Mouse (Mus musculus): ENCODE measurements around the gene Elf2.

The Elf2 gene

DNA sequence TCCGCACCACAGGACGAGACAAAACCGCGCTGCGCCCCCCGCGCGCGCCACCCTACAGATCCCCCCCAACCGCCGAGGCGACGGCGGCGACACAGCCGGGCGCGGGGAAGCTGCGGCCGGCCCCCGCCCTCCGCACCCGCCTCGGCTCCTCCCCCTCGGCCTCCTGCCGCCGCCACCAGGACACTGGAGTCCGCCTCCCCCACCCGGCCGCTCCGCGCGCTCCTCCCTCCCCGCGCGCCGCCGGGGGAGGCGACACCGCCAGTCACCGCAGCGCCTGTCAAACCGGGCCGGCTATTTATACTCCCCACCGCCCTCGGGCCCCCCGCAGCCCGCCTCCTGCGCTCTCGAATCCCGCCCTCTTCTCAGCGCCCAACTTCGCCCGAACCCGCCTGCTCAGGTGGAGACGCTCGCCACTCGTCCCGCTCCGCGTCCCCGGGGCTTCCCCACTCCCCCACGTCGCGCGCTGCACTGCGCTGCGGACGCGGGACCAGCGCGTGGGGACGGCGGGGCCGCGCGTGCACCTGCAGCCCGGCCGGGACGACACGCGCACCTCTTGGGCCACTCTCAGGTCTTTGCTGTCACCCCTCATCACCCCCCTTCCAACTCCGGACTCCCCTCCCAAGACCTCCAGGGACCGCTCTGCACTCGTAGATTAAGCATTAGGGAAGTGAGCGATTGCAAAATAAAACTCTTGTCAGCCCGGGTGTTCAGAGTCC lies at the start of gene Elf2:
Elf2 (minus strand) TSS at position 112 of the 716 bp plus-strand sequence.
- DNase-seq (ENCODE audit: extremely low spot score, low read depth, low spot score) = no peak

DNA sequence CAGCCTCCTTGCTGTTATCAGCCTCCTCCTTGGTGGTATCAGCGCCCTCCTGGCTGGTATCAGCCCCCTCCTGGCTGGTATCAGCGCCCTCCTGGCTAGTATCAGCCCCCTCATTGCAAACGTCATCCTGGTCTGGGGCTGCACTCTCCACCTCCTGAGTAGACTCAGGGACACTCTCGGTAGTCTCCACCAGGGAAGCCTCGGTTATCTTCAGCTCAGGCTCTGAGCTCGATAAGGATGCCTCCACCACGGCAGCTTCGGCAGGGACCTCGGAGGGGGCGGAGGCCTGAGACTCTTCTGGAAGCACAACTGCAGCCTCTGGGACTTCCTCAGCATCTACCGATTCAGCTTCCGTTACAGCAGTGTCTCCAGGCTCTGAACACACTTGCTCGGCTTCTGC lies 48.4 kb upstream of the Elf2 start:
- no peak for DNase-seq (ENCODE audit: extremely low spot score, low read depth, low spot score)

DNA sequence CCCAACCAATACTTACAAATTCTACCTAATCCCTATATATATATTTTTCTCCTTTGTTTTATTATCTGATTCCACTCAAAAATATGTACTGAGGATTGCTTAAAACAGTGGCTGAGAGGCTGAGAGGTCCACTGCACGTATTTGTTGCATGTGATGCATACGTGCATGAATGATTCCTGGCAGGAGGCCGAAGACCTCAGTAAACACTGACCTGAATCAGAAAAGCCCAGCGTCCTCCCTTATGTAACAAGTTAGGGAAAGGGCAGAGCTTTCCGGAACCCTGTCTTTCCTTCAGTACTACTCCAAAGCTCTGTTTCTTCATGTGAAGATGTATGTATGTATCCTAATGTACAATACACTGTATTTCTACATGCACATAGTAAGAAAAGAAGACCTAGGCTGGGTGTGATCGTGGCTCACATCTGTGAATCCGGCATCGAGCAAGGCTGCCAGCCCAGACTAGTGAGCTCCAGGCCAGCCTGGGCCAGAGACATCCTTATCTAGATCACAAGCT lies 47.5 kb upstream of the Elf2 start:
- no peak for DNase-seq (ENCODE audit: extremely low spot score, low read depth, low spot score)

DNA sequence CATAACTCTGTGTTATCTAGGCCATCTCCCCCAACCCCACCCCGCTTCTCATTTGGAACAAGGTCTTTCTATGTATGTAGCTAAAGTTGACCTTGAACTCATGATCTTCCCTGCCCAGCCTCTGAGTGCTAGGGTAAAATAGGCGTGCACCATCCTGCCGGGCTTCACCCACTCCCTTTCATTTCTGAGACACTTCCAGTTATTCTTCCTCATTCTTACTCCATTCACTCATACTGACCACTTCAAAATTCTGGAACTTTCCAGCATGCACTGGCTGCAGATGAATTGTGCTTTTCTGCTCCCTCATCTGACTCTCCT lies 46.6 kb upstream of the Elf2 start:
- DNase-seq (ENCODE audit: extremely low spot score, low read depth, low spot score) = no peak

DNA sequence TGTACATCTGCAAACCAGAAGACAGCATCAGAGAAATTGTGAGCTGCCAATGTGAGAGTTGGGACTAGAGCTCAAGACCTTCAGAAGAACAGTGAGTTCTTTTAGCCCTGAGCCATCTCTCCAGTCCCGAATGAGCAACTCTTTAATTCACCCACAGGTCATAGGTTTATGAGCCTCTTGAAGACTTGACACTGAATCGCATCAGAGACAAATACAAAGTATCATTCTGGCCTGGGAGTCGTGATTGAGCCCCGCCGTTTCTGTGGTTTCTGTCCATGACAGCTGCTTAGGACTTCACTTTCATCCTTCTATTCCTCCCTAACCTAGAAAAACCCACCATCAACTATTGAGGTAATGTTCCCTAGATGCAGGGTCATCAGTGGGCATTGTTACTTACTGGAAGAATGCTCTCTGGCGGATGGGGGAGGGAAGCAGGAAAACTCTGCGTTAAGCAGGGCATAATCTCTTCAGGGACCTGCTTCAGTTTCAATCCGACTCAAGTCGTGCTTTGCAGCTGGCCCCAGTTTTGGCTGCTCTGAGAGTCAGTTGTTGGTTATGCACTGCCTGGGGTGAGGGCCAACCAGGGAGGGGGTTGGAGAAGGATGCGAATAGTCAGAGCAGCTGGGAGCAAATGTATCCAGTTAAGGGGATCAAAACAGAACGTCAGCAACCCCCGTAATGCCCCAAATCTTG lies 46.1 kb upstream of the Elf2 start:
- no peak for DNase-seq (ENCODE audit: extremely low spot score, low read depth, low spot score)

DNA sequence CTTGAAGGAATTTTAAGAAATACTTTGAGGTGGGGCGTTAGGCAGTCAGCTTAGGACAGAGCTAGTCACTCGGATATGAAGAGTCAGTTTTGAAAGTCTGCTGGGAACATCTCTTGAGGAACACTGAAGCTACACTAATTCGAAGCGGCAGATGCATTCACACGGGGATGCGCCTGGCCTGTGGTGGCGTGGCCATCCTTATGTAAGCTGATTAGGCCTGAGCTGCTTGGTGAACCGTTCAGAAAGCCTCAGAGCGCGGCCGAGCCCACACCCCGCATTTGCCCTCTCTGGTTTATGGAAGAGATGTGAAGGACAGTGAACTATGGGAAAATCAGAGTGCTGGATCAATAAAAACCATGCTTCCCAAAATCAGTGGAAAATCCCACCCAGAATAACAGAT lies 42.9 kb upstream of the Elf2 start:
- no peak for DNase-seq (ENCODE audit: extremely low spot score, low read depth, low spot score)

DNA sequence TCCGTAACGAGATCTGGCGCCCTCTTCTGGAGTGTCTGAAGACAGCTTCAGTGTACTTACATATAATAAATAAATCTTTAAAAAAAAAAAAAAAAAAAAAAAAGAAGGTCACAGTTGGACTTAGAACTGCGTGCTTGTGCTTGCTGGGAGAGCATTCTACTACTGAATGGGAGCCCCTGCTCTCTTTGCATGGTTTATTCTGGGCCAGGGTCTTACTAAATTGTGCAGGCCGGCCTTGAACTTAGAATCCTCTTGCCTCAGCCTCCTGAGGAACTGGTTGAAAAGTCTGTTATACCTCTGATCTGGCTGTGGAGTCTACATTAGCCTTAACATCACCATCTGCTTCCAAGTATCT lies 40.2 kb upstream of the Elf2 start:
- DNase-seq (ENCODE audit: extremely low spot score, low read depth, low spot score) = no peak

DNA sequence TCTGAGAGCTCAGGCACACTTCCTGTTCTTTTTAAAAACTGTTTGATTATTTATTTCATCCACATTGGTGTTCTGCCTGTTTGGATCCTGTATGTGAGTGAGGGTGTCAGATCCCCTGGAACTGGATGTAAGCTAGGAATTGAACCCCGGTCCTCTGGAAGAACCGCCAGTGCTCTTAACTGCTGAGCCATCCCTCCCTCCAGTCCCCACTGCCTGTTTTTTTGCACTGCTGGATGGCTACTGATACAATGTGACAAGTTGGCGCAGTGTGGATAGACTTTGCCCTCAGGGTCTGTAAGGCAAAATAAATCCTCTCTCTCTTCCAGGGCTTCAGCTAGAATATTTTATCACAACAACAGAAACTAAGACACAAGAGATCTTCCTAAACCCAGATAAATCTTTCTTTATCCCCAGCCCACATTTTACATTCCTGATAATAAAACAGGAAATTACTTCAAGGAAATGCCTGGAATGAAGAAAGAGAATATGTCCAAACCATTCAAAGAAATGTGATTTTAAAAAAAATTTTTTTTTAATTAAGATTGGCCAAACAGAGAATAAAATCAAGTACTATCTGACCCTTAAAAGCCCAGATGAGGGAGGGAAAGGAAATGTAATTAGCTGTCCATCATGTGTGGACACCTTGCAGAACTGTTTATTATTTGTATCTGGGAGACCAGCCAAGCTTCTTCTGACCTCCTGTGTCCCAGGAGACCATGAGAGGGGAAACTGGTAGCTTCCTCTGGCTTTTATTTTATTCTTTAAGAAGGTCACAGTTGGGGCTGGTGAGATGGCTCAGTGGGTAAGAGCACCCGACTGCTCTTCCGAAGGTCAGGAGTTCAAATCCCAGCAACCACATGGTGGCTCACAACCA lies 39.6 kb upstream of the Elf2 start:
- DNase-seq (ENCODE audit: extremely low spot score, low read depth, low spot score) = no peak

DNA sequence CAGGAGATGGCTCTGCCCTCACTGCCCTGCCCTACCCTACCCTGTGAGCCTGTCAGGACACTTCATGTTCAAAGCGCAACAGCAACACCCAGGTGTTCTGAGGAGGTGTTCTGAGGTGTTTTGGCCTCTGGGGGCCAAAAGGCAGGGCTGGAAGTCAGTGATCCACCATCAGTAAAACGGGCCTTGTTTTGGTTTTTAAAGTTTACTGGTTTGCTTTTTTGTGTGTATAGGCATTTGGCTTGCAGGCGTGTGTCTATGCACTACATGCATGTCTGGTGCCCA lies 38.1 kb upstream of the Elf2 start:
- no peak for DNase-seq (ENCODE audit: extremely low spot score, low read depth, low spot score)

DNA sequence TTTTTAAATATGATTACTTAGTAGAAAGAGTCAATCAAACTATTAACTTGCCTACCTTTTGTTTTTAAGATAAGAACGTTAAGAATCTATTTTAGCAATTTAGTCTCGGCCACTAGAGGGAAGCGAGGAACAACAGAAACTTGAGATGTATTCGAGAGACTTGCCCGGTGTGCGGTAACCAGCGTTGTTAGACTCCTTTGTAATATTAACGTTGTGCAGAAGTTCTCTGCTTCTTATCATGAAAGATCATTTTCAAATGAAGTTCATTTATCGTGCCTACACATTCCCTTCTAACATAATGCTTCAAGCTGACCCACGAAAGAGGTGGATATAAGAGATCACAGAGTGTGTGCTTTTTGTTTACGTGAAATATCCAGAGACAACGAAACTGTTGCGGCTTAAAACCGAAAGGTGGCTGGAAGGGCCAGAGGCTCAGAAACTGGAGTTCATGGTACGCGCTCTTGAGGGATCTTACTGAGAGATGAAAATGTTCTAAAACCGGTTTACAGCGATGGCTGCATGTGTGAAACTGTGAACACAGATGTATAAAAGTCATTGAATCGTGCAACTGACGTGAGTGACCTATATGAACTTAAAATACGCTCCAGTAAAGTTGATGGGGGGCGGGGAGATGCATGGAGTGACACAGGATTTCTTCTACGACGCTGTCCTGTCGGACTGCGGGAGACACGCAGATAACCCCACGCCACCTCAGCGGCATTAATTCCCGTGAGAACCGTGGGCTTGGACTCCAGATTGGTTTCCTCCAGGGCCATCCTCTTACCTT lies 37.6 kb upstream of the Elf2 start:
- DNase-seq (ENCODE audit: extremely low spot score, low read depth, low spot score) = no peak

DNA sequence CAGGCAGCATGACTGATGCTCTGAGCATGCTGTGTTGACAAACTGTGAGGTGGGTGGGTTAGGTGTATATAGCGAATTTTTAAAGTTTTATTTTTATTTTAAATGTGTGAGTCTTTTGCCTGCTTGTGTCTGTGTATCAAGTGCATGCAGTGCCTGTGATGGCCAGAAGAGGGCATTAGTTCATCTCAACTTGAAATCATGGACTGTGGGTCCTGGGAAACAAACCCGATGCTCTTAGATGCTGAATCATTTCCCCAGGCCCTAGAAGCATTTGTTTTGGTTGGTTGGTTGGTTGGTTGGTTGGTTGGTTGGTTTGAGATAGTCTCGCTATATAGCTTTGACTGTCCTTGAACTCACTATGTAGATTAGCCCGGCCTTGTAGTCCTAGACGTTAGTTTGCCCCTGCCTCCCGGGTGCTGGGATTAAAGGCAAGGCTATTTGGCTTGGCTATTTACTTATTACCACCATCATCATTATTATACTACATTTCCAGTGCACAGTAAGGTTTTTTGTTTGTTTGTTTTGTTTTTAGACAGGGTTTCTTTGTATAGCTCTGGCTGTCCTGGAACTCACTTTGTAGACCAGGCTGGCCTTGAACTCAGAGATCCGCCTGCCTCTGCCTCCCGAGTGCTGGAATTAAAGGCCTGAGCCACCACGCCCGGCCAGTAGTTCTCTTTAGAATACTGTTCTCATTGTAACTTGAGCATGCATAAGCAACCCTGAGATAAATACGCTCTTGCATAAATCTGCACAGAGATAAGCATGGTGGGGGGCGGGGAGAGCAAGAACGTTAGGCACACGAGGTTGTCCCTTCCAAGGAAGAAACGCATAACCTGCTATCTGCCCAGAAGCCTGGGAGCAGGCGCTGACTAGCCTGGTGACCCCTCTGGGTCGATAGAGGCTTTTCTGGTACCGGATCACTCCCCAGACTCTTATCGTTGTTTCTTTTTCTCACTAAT lies 35.1 kb upstream of the Elf2 start:
- no peak for DNase-seq (ENCODE audit: extremely low spot score, low read depth, low spot score)

DNA sequence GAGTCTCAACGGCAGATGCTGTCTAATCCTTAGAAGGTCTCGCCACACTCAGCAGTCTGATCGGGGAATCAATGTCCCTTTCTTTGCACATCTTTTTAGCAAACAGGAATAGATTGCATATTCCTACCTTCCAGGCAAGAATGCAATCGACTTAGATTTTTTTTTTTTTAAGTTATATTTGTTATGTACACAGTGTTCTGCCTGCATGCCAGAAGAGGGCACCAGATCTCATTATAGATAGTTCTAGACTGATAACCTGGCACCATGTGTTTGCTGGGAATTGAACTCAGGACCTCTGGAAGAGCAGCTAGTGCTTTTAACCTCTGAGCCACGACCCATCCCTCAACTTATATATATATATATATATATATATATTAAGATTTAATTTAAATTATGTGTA lies 33.1 kb upstream of the Elf2 start:
- DNase-seq (ENCODE audit: extremely low spot score, low read depth, low spot score) = no peak

DNA sequence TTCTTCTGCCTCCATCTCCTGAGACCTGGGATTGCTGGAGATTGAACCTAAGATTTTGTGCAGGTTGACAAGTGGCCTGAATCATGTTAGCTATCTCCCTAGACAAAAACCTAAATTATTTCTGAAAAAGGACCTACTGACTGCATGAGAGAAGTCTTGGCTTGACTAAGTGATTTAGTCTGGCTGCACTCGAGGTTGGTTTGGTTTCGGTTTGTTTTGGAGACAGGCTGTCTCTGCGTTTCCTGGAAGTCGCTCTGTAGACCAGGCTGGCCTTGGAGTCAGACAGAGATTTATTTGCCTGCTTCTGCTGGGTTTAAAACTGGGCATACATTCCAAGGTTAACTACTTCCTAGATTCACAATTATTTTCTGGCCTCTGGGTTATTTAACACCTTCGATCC lies 32.4 kb upstream of the Elf2 start:
- no peak for DNase-seq (ENCODE audit: extremely low spot score, low read depth, low spot score)

DNA sequence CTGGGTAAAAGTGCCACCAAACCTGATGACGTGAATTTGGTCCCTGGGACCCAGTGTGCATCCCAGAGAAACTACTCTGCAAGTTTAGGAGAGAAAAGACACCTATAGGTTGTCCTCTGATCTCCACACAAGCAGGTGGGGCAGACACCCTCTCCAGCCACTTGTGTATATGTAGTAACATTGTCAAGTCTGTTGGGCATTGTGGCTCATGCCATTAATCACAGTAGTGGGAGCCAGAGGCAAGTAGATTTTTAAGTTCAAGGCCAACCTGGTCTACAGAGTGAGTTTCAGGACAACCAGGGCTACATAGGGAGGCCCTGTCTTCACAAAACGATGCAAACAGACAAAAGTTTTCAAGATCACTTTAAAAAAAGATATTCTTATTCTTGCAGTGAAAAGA lies 31.4 kb upstream of the Elf2 start:
- no peak for DNase-seq (ENCODE audit: extremely low spot score, low read depth, low spot score)

DNA sequence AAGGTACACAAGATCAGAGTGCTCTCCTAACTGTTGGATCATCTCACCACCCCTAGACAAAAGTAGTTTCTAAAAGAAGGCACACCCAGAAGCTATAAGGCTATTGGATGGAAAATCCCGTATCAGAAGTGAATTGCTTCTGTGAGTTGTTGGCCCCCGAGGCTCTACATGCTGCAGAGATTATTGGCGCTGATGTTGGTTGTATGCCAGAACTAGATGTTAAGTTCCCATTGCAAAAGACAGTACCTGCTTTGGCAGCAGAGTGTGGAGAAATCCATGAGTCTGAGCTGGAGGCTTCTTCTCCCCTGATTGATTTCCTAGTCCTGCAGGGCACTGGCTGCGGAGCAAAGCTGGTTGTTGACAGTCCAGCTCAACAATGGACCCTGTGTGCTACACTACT lies 27.5 kb upstream of the Elf2 start:
- DNase-seq (ENCODE audit: extremely low spot score, low read depth, low spot score) = no peak

DNA sequence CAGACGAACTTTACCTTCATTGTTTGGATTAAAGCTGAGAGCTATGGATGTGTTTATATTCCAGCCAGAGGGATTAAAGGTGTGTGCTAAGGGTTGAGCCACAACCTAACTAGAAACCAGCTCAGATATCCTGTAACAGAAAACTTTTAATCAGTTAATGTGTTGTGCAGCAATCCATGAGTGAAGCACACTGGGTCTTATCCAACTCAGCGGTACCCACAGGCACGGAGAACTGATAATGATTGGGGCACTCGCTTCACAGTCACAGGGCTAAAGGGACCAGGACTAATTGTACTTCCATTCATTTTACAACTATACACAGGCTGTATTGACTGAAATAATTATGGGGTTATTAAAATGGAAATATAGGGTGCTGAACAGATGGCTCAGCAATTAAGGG lies 26.5 kb upstream of the Elf2 start:
- DNase-seq (ENCODE audit: extremely low spot score, low read depth, low spot score) = no peak

DNA sequence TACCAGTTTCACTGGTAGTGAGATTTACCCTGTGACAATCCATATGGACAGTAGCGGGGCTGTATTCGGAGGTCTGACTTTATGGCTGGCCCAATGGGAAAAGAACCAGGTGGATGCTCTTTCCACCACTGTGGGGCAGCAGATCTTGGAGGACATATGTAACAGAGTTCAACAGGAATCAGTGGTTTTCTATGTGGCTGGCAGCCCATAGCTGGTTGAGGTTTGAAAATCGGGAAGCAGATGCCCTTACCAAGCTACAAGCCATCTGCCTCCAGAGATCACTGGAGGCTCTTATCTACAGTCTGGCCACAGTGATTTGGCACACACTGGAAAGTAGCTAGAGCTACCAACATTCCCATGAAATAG lies 25.0 kb upstream of the Elf2 start:
- DNase-seq (ENCODE audit: extremely low spot score, low read depth, low spot score) = no peak

DNA sequence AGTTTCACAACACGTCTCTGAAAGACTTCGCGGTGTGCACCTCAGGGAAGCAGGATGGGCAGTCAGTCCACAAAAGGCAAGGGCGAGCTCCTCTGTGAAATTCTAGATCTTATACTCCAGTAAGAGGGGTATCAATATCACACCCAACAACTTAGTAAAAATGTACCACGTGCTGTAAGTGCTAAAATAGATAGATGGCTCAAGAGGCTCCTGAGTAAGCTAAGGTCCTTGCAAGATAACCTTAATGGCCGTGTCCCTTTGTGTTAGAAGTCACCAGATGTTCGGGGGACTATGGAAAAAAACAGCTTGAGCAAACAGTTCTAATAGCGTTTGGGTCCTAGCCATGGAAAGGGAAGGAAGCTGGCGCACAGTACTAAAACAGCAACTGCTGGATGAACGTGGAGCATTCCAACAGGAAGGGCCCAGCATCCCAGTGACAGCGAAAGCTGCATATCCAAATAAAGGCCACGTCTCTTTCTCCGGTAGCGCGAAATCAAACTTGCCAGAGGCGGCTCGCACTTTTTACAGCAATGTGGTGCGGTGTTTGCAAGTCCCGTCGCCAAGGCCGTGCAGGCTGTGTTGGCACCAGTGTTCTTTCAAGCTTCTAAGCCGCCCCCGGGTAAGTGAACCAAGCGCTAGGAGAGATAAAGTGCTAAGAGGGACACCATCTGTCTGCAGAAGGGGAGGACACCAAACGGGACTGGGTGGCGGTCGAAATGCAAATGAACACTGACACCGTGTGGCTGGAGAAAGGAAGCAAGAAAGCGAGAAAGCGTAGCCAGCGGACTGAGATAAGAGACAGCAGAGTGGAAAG lies 24.4 kb upstream of the Elf2 start:
- DNase-seq (ENCODE audit: extremely low spot score, low read depth, low spot score) = no peak

DNA sequence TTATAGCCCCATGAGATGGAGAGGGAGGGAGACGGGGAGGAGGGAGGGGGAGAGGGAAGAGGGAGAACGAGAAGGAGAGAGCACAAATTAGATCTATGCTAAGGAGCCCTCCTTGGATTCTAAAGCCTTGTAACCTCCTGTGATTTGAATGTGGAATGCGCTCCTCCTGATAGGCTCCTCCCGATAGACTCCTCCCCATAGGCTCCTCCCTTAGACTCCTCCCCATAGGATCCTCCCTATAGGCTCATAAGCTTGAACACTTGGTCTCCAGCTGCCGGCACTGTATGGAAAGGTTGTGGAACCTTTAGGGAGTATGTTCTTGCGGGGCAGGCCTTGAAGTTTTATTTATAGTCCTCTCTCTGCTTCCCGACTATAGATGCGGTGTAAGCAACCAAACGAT lies 20.6 kb upstream of the Elf2 start:
- no peak for DNase-seq (ENCODE audit: extremely low spot score, low read depth, low spot score)

All from hindlimb bud, embryonic 11.5 days (tissue).